Mouse (Mus musculus) right cerebral cortex, postnatal 10 days (tissue): ENCODE results near the gene Slc3a2.
A peak's percentile ranks its signal among the peaks of the same experiment; 100 is the strongest.

ENCODE experiments used
- DNase-seq, 2 experiments: peaks; one replicate each; pipeline ENCODE4 v3.0.0; 2021; ENCODE audit warnings: low spot score in 2 of 2

The Slc3a2 gene

DNA sequence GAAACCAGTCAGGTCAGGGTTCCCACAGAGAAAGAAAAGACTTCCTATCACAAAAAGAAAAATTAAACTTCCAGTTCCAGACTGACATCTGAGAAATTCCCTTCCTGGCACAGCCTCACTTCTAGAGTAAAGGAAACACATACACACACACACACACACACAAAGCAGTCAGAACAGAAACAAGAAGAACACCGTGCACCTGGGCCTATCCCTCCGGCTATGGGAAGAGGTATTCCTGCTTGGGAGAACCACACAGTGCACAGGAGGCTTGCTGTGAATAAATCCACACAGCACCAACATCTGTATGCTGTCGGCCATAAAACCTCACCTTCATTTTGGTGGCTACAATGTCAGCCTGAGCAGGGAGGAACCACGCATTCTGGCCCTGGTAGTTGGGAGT is 11.7 kb downstream of the Slc3a2 start:
- DNase-seq = no peak

DNA sequence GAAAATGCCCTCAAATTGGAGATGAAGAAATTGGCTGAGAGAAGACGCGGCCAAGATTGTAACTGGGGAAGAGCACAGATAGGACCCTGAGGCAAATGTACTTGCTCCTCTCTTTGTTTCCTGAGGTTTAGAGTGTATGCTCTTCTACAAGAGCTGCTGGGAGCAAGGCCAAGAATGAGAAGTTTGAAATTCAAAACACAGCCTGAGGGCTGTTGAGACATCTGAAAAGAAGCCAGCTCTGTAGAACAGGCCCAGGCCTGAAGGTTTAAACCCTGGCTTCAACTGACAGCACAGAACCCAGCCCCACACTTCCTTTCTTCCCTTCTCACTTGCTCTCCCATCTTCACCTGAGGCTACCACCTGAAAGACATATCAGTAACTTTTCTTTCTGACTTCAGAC is 13.1 kb downstream of the Slc3a2 start:
- DNase-seq = peak; percentile 59 to 68

DNA sequence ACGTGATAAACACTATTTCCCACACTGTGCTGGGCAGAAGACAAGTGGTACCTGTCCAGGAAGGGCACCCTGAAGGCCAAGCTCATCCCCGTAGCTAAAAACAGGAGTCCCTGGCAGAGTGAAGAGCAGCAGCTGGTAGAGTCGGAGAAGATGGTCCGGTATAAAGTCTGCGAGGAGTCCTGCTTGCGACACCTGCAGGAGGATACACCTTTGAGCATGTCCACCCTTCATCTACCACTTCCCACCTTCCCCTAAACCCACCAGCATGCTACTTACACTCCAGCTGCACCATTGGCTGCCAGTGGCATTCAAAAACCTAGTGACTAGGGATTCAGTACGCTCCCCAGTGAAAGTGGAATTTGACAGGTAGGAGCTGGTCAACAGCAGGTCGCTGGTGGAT is 14.2 kb downstream of the Slc3a2 start:
- DNase-seq = no peak

DNA sequence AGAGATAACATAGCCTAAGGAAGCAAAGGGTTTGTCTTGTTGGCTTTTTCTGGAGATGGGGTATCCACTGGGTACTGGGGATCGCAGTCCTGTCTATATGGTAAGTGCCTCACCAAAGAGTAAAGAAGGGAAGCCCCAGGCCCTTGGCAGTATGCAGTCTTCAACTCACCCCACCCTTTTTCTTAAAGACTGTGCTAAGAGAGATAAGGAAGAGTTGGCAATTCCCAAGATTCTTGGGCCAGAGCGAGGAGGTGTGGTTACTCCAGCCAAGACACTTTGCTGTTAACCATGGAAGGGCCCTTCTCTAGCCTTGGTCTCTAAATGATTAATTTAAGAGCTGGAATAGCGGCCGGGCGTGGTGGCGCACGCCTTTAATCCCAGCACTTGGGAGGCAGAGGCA is 16.2 kb downstream of the Slc3a2 start:
- no peak for DNase-seq

DNA sequence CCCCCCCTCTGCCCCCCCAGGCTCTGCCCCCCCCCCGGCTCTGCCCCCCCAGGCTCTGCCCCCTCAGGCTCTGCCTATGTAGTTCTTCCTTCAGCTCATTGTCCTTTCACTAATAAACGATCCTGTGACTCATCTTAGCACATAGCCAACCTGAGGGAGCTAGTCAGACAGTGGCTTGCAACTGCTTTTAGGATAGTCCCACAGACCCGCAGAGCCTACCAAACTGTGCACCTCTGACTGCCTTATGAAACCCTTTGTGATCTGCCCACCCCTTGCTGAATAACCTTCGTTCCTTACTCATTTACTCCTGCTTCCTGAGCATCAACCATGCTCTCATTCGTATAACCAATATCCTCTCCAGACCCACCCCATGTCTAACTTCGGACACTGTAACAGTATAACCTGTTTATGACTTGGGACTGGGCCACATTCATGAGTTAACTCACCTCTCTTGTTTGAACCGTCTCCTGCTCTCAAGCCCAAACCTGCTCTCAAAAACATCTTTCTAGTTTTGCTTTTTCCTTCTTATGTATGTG is 17.0 kb downstream of the Slc3a2 start:
- no peak for DNase-seq

DNA sequence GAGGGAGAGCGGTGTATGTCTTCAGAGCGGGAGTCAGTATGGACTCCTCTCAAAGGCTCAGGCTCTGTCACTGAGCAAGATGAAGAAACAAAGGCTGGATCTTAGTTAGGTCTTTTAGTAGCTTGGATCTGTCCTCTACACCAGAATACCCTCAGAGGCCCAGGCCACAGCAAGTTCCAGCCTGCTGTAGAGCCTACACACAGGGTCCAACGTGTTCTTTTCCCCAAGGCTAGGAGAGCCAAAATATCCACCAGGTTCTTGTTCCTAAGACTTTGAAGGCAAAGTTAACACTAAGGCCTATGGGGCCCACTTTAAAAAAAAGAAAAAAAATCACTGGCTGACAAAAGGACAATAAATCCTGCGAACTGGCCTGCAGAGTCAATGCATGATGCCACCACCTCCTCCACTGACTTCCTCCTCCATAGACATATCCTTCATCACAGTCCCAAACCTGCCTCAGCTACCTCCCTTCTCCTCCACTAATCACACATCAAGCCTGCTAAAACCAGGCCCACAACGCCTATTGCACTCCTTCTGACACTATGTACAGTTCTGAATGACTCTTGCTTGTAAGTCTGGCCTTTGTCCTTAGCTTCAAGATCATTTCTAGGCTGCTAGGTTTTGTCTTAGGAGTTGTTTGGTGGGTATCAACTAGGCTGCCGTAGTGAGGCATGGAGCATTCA is 18.0 kb downstream of the Slc3a2 start:
- no peak for DNase-seq

DNA sequence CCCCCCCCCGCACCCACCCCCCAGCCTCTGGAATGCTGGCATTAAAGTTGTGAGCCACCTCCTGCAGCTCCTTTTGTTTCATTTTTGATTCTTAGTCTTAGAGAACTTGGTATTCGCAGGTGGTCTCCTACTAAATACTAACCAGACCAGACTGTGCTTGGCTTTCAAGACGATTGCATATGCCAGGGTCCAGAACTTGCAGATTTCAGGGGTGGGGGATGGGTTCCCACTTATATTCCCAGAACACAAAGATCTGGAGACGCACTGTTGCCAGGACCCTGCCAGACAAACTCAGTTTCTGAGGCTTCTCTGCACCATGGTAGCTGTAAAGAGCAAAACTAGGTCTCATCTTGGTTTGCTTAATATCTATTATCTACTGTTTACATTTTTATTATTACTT is 19.6 kb downstream of the Slc3a2 start:
- DNase-seq = no peak

DNA sequence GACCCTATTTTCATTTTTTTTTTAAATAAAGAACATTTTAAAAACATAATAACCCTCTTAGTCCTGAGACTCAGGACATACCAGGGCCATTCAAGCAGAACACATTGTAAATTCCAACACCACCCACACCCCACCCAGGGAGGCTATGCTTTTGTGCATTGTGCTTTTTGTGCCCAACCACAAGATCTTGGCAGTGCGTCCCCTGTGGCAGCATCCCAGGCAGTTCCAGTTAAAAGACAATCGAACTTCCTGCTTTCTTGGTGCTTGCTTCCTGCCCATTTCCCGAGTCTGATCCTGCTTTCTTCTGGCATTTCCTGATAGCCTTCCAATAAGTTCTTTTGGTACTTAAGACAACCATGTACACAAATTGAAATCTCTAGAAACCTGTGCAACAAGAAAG is 20.7 kb downstream of the Slc3a2 start:
- DNase-seq = no peak

DNA sequence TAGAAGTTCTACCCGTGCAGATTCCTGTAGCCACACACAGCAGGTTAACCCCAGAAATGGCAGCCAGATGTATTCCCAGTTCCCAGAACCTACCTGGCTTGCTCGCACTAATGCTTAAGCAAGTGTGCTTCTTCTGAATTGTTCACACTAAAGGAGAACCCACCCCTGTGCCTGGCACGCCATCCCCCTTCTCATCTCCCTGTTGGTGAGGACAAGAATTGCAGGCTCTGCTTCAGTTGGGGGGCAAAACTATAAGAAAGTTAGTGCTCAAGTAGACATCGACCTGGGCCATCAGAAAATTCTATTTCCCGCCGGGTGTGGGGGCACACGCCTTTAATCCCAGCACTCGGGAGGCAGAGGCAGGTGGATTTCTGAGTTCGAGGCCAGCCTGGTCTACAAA is 23.5 kb downstream of the Slc3a2 start:
- no peak for DNase-seq

DNA sequence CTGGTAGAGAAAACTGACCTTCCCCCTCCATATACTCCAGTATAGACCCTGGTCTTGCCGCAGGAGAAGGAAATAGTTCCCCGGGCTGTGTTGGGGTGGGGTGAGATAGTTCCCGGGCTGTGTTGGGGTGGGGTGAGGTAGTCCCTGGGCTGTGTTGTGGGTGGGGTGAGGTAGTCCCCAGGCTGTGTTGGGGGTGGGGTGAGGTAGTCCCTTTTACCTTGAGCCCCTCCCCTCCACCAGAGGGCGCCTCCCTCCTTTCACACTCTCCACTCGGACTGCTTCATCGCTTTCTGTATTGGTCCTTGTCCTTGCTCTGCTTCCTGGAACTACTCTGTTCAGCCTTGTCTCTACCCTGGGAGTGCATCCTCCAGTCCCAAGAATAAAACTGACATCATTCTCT is 27.8 kb downstream of the Slc3a2 start:
- no peak for DNase-seq

DNA sequence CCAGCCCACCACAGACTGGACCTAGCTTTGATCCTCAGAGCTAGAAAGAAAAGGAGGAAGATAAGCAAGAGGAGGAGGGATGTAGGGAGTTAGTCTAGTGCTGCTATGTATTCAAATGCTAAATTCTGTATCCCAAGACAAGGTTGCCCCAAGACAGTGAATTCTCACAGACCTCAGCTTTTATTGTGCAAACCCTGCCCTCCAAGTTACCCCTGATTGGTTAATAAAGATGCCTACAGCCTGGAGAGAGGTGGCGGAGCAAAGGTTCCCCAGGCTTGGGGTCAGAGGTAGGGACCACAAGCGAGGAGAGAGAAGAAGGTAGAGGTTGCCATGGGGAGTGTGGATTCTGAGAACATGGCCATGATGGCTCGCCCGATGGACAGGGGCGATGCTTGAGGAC is 30.4 kb downstream of the Slc3a2 start:
- no peak for DNase-seq

DNA sequence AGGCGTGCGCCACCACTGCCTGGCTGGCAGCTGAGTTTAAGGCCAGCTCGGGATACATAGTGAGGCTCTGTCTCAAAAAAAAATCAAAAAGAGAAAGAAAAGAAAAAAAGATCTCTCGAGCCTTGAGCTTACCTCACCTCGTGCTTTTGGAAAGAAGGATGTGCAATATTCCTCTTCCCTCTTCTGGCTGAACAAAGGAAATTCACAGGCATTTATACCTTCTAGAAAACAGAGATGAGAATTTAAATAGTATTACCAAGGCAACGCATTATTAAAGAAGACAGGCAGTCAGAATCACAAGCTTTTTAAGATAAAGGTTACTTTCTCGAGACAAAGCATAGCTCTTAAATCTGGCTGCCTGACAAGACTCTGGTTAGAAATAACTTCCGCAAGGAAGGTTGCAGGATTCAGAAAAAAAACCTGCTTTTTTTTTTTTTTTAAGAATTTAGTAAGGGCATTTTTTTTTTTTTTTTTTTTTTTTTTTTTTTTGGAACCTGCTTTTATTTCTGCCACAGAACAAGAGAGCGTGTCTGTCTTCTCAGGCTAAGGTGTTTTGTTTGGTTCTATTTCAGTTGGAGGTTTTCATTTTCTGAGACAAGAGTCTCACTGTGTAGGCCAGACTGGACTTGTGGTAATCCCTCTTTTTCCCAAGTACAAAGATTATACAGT is 31.2 kb downstream of the Slc3a2 start:
- DNase-seq = no peak

DNA sequence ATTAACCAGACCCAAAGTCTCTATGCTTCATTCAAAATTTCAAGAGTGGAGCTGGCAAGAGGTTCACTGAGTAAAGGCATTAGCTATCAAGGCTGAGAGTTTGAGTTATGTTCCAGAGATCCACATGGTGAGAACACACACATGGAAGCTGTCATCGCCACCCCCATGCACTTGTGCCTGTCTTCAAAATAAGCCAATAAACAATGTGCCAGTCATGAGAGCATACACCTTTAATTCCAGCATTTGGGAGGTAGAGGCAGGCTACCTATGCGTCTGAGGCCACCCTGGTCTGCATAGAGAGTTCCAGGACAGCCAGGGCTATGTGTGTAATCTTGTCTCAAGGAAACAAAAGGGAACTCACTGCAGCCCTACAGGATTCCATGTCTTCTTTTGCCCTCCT is 39.5 kb downstream of the Slc3a2 start:
- DNase-seq = no peak

DNA sequence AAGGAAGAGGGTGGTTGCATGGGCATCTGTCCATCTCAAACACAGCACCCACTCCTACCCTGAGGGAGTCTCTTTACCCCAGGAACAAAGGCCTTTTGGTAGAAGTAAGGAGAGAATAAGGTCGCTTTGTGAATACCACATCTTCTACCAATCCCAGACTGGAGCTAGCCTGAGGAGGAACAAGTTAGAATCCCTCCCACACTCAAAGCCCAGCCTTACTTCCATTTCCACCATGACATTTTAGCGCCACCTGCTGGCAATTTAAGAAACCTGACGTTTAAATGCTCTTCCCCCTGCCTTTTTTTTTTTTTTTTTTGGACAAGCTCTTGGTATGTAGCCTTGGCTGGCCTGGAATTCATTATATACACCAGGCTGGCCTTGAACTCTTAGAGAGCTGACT is 40.2 kb downstream of the Slc3a2 start:
- peak; percentile 84 to 89 for DNase-seq

DNA sequence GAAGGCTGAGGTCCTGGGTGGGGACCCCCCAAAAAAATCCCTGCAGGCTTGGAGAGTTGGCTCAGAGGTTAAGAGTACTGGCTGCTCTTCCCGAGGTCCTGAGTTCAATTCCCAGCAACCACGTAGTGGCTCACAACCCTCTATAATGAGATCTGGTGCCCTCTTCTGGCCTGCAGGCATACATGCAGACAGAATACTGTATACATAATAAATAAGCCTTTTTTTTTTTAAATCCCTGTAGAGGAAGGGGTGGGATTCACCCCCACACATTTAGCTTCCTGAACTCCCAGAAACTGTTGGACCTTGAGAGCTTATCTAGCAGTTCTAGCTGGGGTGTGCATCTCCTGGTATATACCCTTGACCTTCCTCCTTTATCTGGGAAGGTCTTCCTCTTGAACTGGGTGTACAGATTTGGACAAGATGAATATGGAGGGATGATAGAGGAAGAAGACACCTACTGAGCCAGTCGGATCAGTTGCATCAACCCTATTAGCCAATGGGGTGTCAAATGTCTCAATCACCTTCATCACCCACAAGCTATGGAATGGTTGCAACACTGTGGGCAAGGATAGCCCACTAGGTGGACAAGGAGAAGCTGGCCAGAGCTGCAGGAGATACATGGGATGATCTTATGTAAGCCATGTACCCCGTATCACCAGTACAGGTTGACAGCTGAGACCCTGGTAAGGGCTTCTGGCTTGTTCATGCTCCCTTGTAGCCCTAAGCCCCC is 41.4 kb downstream of the Slc3a2 start:
- no peak for DNase-seq

DNA sequence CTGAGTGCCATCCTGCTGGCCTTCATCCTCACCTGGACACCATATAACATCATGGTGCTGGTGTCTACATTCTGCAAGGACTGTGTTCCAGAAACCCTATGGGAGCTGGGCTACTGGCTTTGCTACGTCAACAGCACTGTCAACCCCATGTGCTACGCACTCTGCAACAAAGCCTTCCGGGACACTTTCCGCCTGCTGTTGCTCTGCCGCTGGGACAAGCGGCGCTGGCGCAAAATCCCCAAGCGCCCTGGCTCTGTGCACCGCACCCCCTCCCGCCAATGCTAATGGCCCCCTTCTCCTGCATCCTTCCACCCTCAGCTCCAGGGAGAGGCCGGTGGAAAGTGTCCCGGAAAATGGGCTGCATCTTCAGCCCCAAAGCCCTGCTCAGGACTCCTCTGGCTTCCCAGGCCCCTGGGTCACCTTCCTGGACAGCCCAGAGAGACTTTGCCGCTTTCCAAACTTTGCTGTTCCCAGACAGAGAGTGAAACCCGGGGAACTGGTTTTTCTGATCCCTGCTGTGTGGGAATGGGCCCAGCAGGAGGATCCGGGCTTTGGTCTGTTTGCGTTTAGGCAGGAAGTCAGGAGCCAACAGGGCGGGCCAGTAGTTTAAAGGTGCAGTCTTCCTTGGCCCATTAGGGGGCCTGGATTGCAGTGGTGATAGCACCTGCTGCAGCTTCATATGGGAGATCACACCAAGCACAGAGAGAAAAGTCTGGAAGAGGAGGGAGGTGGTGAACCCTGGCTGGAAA is 44.0 kb downstream of the Slc3a2 start:
- DNase-seq = no peak

DNA sequence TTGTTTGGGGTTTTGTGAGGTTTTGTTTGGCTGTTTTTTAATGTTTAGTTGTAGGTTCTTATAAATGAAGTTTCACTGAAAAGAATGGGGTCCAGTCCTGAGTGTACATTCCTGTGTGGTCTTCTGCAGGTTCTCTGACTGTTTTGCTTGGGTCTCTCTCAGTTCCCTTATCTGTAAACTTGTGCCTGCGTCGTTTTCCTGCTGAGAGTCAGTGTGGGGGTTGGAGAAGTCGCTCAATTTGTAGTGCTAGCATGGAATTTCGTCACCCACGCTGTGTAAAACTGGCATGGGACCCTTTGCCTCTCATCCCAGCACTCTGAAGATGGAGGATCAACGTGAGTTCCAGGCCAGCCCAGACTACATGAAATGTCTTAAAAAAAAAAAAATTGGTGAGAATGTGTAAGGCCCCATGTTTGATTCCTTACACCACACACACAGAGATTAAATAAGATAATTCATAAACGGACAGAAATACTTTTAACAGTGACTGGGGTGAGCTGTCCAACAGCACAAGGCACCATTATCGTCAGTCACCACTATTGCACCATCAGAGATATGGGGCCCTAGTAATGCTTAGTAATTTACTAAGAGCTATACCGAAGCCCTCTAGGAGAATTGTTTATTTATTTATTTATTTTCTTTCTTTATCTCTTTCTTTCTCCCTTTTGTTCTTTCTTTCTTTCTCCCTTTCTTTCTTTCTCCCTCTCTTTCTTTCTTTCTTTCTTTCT is 49.7 kb downstream of the Slc3a2 start:
- DNase-seq = no peak

DNA sequence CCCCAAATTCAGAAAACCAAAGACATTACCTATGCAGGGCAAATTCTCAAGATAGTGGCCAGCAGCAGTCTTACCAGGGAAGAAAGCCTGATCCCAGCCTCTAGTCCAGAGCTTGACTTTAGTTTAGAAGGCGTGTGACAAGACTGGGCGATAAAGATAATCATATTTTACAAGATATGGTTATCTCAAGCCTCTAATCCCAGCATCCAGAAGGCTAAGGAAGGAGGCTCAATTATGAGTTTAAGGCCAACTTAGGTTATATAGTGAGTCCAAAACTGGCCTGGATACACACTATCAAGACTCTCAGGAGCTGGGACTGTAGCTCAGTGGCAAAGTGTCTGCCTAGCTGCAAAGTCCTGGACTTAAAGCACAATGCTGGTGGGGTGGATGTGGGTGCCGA is 50.3 kb downstream of the Slc3a2 start:
- DNase-seq = no peak

DNA sequence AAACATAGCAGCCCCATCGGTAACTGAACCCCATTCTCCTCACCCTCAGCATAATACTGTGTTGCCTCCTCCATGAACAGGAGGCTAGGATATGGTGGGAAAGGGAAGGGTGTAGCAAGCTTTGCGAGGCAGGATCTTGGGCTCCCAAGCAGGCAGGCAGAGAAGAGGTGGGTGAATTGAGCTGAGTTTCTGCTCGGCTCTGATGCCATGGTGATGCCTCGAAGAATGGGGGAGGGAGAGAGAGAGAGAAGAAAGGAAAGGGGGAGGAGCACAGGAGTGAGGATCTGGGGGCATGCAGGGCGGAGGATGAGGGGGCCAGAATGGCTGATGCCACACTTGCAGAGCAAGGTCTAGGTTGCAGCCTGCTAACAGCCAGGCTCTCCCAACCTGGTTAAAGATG is 57.4 kb downstream of the Slc3a2 start:
- DNase-seq = peak; percentile 71 to 77

DNA sequence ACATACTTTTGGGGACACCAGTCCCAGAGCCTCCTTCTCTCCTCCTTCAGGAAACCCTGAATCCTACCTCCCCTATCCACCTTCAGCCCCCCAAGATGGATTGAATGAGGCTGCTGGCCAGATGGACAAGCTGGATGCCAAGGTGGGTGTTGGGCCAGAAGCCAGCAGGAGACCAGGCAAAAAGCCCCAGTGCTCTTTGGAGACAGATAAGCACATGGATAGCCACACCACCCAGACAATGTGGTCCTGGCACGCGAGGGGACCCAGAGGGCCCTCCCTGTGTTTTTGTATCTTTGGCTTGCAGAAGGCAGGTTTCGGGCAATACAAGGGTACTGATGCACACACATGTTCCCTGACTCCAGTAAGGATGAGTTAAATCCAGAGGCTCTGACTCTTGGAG is 58.3 kb downstream of the Slc3a2 start:
- DNase-seq = peak; percentile 50 to 67

DNA sequence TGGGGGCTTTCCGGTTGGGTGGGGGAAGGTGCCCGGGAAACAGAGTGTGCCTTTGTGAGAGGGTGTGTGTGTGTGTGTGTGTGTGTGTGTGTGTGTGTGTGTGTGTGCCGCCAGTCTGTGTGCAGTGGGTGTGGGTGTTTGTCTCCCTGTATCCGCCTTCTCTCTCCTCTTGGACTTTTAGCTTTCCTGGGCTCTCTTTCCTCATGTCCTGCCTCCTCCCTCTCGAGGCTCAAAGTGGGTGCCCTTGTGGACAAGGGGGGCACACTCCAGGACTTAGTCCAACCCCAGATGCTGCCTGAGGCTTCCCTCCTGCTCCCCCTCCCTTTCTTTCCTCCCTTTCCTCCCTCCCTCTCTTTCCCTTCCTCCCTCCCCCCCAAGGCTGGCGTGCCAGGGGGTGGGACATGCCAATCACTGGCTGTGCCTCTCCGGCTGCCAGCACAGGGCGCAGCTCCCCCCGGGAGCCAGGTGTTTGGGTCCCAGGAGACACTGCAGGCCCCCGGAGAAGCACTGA is 59.2 kb downstream of the Slc3a2 start:
- peak; percentile 88 to 89 for DNase-seq
